Mouse (Mus musculus): ENCODE data around the gene Ptpn5. TPM values are rescaled to one million over a fixed set of nuclear protein-coding genes. Genes with fewer than 3 reads are reported as not detected.

Gene Ptpn5
- polyA plus RNA-seq, 1 experiment from 2014 or later: 2.0 TPM

DNA sequence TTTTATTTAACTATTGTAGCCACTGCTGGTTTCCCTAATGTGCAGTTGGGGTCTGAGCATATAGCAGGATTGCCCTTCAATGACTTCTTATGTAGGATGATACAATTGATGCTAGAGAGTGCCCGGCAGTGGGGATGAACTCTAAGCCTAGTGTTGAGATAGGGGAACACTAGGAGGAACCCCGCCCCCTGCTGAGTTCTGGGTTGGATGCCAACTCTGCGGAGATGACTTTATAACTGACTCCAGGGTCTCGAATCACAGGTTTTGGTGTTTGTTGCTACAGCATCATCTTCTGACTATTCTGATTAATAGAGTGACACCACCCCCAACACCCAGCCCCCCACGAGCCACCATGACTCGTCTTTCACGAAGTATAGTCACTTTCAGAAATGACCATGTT, 14.8 kb upstream of the Ptpn5 start:
- no peaks in the 10 kb centered on the region for H3K9me3 ChIP-seq (ENCODE audit: control insufficient read depth, low read length)
- ATAC-seq (ENCODE audit: low read depth): no peak
- WGBS: 81% methylated on average over 7 of the region's 7 CpGs

GRCm38 (mm10) chr7:47146034-47146812, 12.7 kb upstream of the Ptpn5 start:
- H3K27ac ChIP-seq (replicated peaks; ENCODE audit: low read depth, low read length): no peak overlapping the region
- H3K9ac ChIP-seq (ENCODE audit: low read depth, low read length): no peak overlapping the region
- H3K9me3 ChIP-seq (ENCODE audit: control insufficient read depth, low read length): no peaks in the 10 kb centered on the region
- H3K4me1 ChIP-seq (ENCODE audit: control insufficient read depth, insufficient read depth, low read length): no peaks in the 10 kb centered on the region
- peak; percentile 20 for DNase-seq (ENCODE audit: low spot score)
- no peak for ATAC-seq (ENCODE audit: low read depth)
- no peak overlapping the region for H3K4me2 ChIP-seq (ENCODE audit: low read depth, low read length)
- H3K36me3 ChIP-seq (ENCODE audit: control insufficient read depth, insufficient read depth, low read length): no peaks in the 10 kb centered on the region
- H3K27me3 ChIP-seq (replicated peaks; ENCODE audit: control insufficient read depth, insufficient read depth, low read length): no peaks in the 10 kb centered on the region
- H3K4me3 ChIP-seq (ENCODE audit: low read depth, low read length): no peak overlapping the region
- WGBS: 63% methylated on average over 12 of the region's 12 CpGs

More for the DNA sequence above, 14.8 kb upstream of the Ptpn5 start:
- Histone ChIP-seq H3K27ac (replicated peaks; ENCODE audit: low read depth, low read length) (no peak overlapping the region), H3K4me1 (ENCODE audit: control insufficient read depth, insufficient read depth, low read length) (no peaks in the 10 kb centered on the region), H3K27me3 (replicated peaks; ENCODE audit: control insufficient read depth, insufficient read depth, low read length) (no peaks in the 10 kb centered on the region), H3K4me3 (ENCODE audit: low read depth, low read length) (no peak overlapping the region), H3K4me2 (ENCODE audit: low read depth, low read length) (no peak overlapping the region), H3K36me3 (ENCODE audit: control insufficient read depth, insufficient read depth, low read length) (no peaks in the 10 kb centered on the region), H3K9ac (ENCODE audit: low read depth, low read length) (no peak overlapping the region)
- no peak for DNase-seq (ENCODE audit: low spot score)

DNA sequence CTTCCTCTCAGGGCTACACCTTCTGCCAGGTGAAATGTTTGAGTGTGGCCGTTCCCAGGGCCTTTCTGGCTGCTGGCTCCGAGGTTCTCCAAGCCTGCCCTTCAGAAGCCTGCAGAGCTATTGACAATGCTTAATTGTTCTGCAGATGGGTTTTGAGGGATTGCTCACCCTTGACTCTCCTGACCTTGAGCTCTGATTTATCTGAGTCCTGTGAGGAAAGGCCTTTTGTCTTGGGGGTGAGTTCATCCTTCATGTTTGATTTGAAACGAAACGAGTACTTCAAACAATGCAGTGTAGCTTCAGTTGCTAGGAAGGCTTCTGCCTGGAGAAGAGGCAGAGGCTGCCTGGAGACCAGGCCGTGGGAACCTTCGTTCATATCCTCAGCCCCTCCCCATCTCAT, 10.8 kb upstream of the Ptpn5 start:
- WGBS: 48% methylated on average over 6 of the region's 6 CpGs
- Histone ChIP-seq H3K27me3 (replicated peaks; ENCODE audit: control insufficient read depth, insufficient read depth, low read length) (no peaks in the 10 kb centered on the region), H3K4me1 (ENCODE audit: control insufficient read depth, insufficient read depth, low read length) (no peaks in the 10 kb centered on the region), H3K27ac (replicated peaks; ENCODE audit: low read depth, low read length) (no peak overlapping the region), H3K9me3 (ENCODE audit: control insufficient read depth, low read length) (no peaks in the 10 kb centered on the region), H3K36me3 (ENCODE audit: control insufficient read depth, insufficient read depth, low read length) (no peaks in the 10 kb centered on the region), H3K4me3 (ENCODE audit: low read depth, low read length) (no peak overlapping the region), H3K4me2 (ENCODE audit: low read depth, low read length) (no peak overlapping the region), H3K9ac (ENCODE audit: low read depth, low read length) (no peak overlapping the region)
- ATAC-seq (ENCODE audit: low read depth): no peak
- no peak for DNase-seq (ENCODE audit: low spot score)

DNA sequence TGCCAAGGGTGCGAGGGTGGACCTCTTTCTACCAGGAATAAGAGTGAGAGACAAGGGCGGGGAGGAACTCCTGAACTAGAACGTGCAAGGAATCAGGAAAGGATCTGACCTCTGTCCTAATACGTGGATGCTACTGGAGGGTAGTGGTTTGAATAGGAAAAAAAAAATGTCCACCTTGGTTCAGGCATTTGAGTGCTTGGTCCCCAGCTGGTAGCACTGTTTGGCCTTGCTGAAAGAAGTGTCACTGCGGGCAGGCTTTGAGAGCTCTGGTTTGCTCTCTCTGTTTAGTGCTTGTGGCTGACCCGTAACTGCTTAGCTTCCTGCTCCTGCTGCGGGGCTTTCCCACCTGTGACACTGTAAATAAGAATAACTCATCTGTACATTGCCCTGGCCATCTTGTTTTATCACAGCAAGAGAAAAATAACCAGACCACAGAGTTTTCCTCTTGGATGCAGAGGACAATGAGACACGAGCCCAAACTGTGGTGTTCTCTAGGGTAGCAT, 6.4 kb upstream of the Ptpn5 start:
- H3K9ac ChIP-seq (ENCODE audit: low read depth, low read length): no peak overlapping the region
- no peaks in the 10 kb centered on the region for H3K36me3 ChIP-seq (ENCODE audit: control insufficient read depth, insufficient read depth, low read length)
- H3K4me3 ChIP-seq (ENCODE audit: low read depth, low read length): no peak overlapping the region
- H3K4me2 ChIP-seq (ENCODE audit: low read depth, low read length): no peak overlapping the region
- no peaks in the 10 kb centered on the region for H3K9me3 ChIP-seq (ENCODE audit: control insufficient read depth, low read length)
- ATAC-seq (ENCODE audit: low read depth) (no peak), DNase-seq (ENCODE audit: low spot score) (no peak)
- H3K4me1 ChIP-seq (ENCODE audit: control insufficient read depth, insufficient read depth, low read length): no peaks in the 10 kb centered on the region
- 71% methylated on average over 8 of the region's 8 CpGs for WGBS
- peaks cover 11% of the 10 kb centered on the region for H3K27me3 ChIP-seq (replicated peaks; ENCODE audit: control insufficient read depth, insufficient read depth, low read length)
- no peak overlapping the region for H3K27ac ChIP-seq (replicated peaks; ENCODE audit: low read depth, low read length)

- H3K27me3 ChIP-seq (replicated peaks; ENCODE audit: control insufficient read depth, insufficient read depth, low read length): peaks cover 62% of the 10 kb centered on the region
- no peak overlapping the region for H3K9ac ChIP-seq (ENCODE audit: low read depth, low read length)
- H3K4me2 ChIP-seq (ENCODE audit: low read depth, low read length): no peak overlapping the region
- H3K36me3 ChIP-seq (ENCODE audit: control insufficient read depth, insufficient read depth, low read length): no peaks in the 10 kb centered on the region
- H3K4me3 ChIP-seq (ENCODE audit: low read depth, low read length): no peak overlapping the region
- H3K9me3 ChIP-seq (ENCODE audit: control insufficient read depth, low read length): no peaks in the 10 kb centered on the region
- no peaks in the 10 kb centered on the region for H3K4me1 ChIP-seq (ENCODE audit: control insufficient read depth, insufficient read depth, low read length)
- ATAC-seq (ENCODE audit: low read depth) (no peak), DNase-seq (ENCODE audit: low spot score) (no peak)
- WGBS: 38% methylated on average over 5 of the region's 5 CpGs
- H3K27ac ChIP-seq (replicated peaks; ENCODE audit: low read depth, low read length): no peak overlapping the region
These were observed 1.1 kb upstream of the Ptpn5 start for GRCm38 (mm10) chr7:47134570-47134969.

GRCm38 (mm10) chr7:47132931-47133260, 588 bp downstream of the Ptpn5 start:
- Histone ChIP-seq H3K9ac (ENCODE audit: low read depth, low read length) (peak overlapping the region; percentile 59), H3K36me3 (ENCODE audit: control insufficient read depth, insufficient read depth, low read length) (no peaks in the 10 kb centered on the region), H3K4me3 (ENCODE audit: low read depth, low read length) (peak overlapping the region; percentile 60), H3K27me3 (replicated peaks; ENCODE audit: control insufficient read depth, insufficient read depth, low read length) (peaks cover 62% of the 10 kb centered on the region), H3K4me1 (ENCODE audit: control insufficient read depth, insufficient read depth, low read length) (no peaks in the 10 kb centered on the region), H3K27ac (replicated peaks; ENCODE audit: low read depth, low read length) (no peak overlapping the region), H3K4me2 (ENCODE audit: low read depth, low read length) (peak overlapping the region; percentile 97), H3K9me3 (ENCODE audit: control insufficient read depth, low read length) (no peaks in the 10 kb centered on the region)
- no peak for DNase-seq (ENCODE audit: low spot score)
- 4% methylated on average over 6 of the region's 10 CpGs for WGBS
- ATAC-seq (ENCODE audit: low read depth): no peak

- peak overlapping the region; percentile 97 for H3K4me2 ChIP-seq (ENCODE audit: low read depth, low read length)
- 2% methylated on average over 31 of the region's 65 CpGs for WGBS
- H3K4me3 ChIP-seq (ENCODE audit: low read depth, low read length): peak overlapping the region; percentile 60
- H3K27ac ChIP-seq (replicated peaks; ENCODE audit: low read depth, low read length): no peak overlapping the region
- peaks cover 62% of the 10 kb centered on the region for H3K27me3 ChIP-seq (replicated peaks; ENCODE audit: control insufficient read depth, insufficient read depth, low read length)
- no peaks in the 10 kb centered on the region for H3K9me3 ChIP-seq (ENCODE audit: control insufficient read depth, low read length)
- ATAC-seq (ENCODE audit: low read depth): peak; percentile 84
- no peaks in the 10 kb centered on the region for H3K4me1 ChIP-seq (ENCODE audit: control insufficient read depth, insufficient read depth, low read length)
- H3K36me3 ChIP-seq (ENCODE audit: control insufficient read depth, insufficient read depth, low read length): no peaks in the 10 kb centered on the region
- DNase-seq (ENCODE audit: low spot score): peak; percentile 17
- H3K9ac ChIP-seq (ENCODE audit: low read depth, low read length): peak overlapping the region; percentile 59
These were observed 1.1 kb downstream of the Ptpn5 start for GRCm38 (mm10) chr7:47132180-47132930.

GRCm38 (mm10) chr7:47131840-47132179, 1.7 kb downstream of the Ptpn5 start:
- Histone ChIP-seq H3K9ac (ENCODE audit: low read depth, low read length) (peak overlapping the region; percentile 59), H3K27me3 (replicated peaks; ENCODE audit: control insufficient read depth, insufficient read depth, low read length) (peaks cover 62% of the 10 kb centered on the region), H3K4me1 (ENCODE audit: control insufficient read depth, insufficient read depth, low read length) (no peaks in the 10 kb centered on the region), H3K4me3 (ENCODE audit: low read depth, low read length) (peak overlapping the region; percentile 60), H3K9me3 (ENCODE audit: control insufficient read depth, low read length) (no peaks in the 10 kb centered on the region), H3K4me2 (ENCODE audit: low read depth, low read length) (peak overlapping the region; percentile 97), H3K36me3 (ENCODE audit: control insufficient read depth, insufficient read depth, low read length) (no peaks in the 10 kb centered on the region), H3K27ac (replicated peaks; ENCODE audit: low read depth, low read length) (no peak overlapping the region)
- DNase-seq (ENCODE audit: low spot score): no peak
- no peak for ATAC-seq (ENCODE audit: low read depth)
- under 1% methylated on average over 14 of the region's 15 CpGs for WGBS

Data from embryonic facial prominence, embryonic 14.5 days (tissue).